Mouse (Mus musculus) lung, embryonic 14.5 days (tissue): Measurements from ENCODE around the gene Phf3. TPM values are rescaled to one million over a fixed set of nuclear protein-coding genes. Genes with fewer than 3 reads are reported as not detected.

Source experiments
- ATAC-seq: fragments of 200-750 bp; cut with Nextera tagmentation; 2 replicates; pipeline ENCODE4 v1.8.0; 2017; ENCODE audit warnings: mild to moderate bottlenecking, moderate TSS enrichment, moderate library complexity; ENCODE audit not compliant: insufficient read depth
- DNase-seq: peaks from one replicate; pipeline ENCODE4 v3.0.0-alpha.2; 2015
- H3K27ac ChIP-seq: fragments of 300-500 bp; sonication (generic); 2 replicates; pipeline ENCODE4 v1.5.1; 2014; ENCODE audit warnings: low read depth, mild to moderate bottlenecking, moderate library complexity
- H3K27me3 ChIP-seq: fragments of 300-500 bp; sonication (generic); 2 replicates; pipeline ENCODE4 v1.6.1; 2014; ENCODE audit warnings: low read length, control low read depth; ENCODE audit not compliant: insufficient read depth
- H3K36me3 ChIP-seq: fragments of 300-500 bp; sonication (generic); 2 replicates; pipeline ENCODE4 v1.6.1; 2014; ENCODE audit warnings: control low read depth; ENCODE audit not compliant: insufficient read depth
- H3K4me1 ChIP-seq: fragments of 300-500 bp; sonication (generic); 2 replicates; pipeline ENCODE4 v1.6.1; 2014; ENCODE audit warnings: antibody characterized with exemption, control low read depth; ENCODE audit not compliant: insufficient read depth
- H3K4me2 ChIP-seq: fragments of 300-500 bp; sonication (generic); 2 replicates; pipeline ENCODE4 v1.6.1; 2014; ENCODE audit warnings: mild to moderate bottlenecking
- H3K4me3 ChIP-seq: fragments of 300-500 bp; sonication (generic); 2 replicates; pipeline ENCODE4 v1.5.1; 2014; ENCODE audit warnings: low read depth, low read length
- H3K9ac ChIP-seq: fragments of 300-500 bp; sonication (generic); 2 replicates; pipeline ENCODE4 v1.6.1; 2014
- H3K9me3 ChIP-seq: fragments of 300-500 bp; sonication (generic); 2 replicates; pipeline ENCODE4 v1.6.1; 2016; ENCODE audit warnings: low read depth, low read length, control low read depth
- CTCF ChIP-seq: IDR thresholded peaks from 2 replicates; pipeline ENCODE4 v1.5.1; 2016; ENCODE audit warnings: antibody characterized with exemption, low read depth
- WGBS: fragments of 180-500 bp; shearing (Covaris S2); extraction: QIAGEN DNeasy Blood & Tissue Kit; methylation state at CpG from one replicate; pipeline ENCODE4 v1.1.7; 2014; 5-methylcytosine and 5-hydroxymethylcytosine counted together
- polyA plus RNA-seq: library from polyadenylated mRNA; unstranded; fragments of >200 nt; fragmentation: Nextera tagmentation; extraction: Ambion mirVana; gene quantifications from 2 replicates; pipeline ENCODE4 v1.2.1, GENCODE M21; 2014

Phf3 gene
- polyA plus RNA-seq, 1 experiment from 2014 or later = 50.0 TPM

DNA sequence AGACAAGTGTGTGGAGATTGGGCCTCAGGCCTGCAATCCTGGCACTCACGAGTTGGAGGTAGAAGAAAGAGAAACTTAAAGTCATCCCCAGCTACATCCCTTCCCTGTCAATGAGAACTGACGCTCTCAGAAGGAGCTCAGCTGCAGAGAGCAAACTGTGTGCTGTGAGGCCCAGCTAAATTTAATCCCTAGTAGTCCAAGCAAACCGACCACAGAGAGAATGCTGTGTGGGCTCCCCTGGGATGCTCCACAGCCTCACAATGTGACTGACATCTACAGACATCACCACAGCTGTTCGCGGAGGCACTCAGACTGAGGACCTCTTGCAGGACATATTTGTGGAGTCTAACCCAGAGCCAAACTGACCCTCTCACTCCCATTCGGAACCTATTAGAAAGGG, 54.3 kb downstream of the Phf3 start:
- peaks cover 51% of the 10 kb centered on the region for H3K36me3 ChIP-seq
- no peak overlapping the region for H3K4me3 ChIP-seq
- ATAC-seq (no peak), DNase-seq (no peak)
- no peak overlapping the region for H3K27ac ChIP-seq
- H3K4me2 ChIP-seq = no peak overlapping the region
- no peak for TF ChIP-seq CTCF
- H3K27me3 ChIP-seq = no peaks in the 10 kb centered on the region
- H3K9me3 ChIP-seq = no peaks in the 10 kb centered on the region
- H3K4me1 ChIP-seq = no peaks in the 10 kb centered on the region
- 85% methylated on average over 6 of the region's 6 CpGs for WGBS
- H3K9ac ChIP-seq = no peak overlapping the region

DNA sequence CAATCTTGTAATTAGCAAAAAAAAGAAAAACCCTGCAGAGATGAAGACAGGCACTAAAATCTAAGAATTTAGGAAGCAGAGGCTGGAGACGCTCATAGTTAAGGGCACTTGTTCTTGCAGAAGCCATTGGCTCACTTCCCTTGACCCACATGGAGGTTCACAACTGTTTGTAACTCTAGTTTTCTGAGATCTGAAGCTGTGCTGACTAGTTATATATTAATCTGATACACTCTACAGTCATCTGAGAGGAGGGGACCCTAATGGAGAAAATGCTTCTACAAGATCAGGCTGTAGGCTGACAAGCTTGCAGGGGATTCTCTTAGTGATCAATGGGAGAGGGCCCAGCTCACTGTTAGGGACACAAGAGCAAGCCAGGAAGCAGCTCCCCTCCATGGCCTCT, 58.1 kb downstream of the Phf3 start:
- H3K9me3 ChIP-seq = no peaks in the 10 kb centered on the region
- peaks cover 77% of the 10 kb centered on the region for H3K36me3 ChIP-seq
- no peaks in the 10 kb centered on the region for H3K27me3 ChIP-seq
- no peak for DNase-seq
- TF ChIP-seq CTCF = no peak
- no peak overlapping the region for H3K4me3 ChIP-seq
- 85% methylated on average over 1 of the region's 1 CpGs for WGBS
- no peaks in the 10 kb centered on the region for H3K4me1 ChIP-seq
- no peak for ATAC-seq
- H3K27ac ChIP-seq = no peak overlapping the region
- no peak overlapping the region for H3K9ac ChIP-seq
- no peak overlapping the region for H3K4me2 ChIP-seq

GRCm38 (mm10) chr1:30814987-30815386, 58.7 kb downstream of the Phf3 start:
- Histone ChIP-seq H3K9ac (no peak overlapping the region), H3K4me3 (no peak overlapping the region), H3K4me1 (no peaks in the 10 kb centered on the region), H3K27ac (no peak overlapping the region), H3K9me3 (no peaks in the 10 kb centered on the region), H3K4me2 (no peak overlapping the region), H3K27me3 (no peaks in the 10 kb centered on the region), H3K36me3 (peaks cover 77% of the 10 kb centered on the region)
- TF ChIP-seq CTCF = no peak
- WGBS = 85% methylated on average over 2 of the region's 2 CpGs
- DNase-seq = no peak
- ATAC-seq = no peak

- Histone ChIP-seq H3K9me3 (no peaks in the 10 kb centered on the region), H3K4me2 (no peak overlapping the region), H3K27ac (no peak overlapping the region; the same call in 1 of the 2 replicates), H3K27me3 (no peaks in the 10 kb centered on the region), H3K9ac (no peak overlapping the region), H3K4me1 (no peaks in the 10 kb centered on the region), H3K36me3 (peaks cover 82% of the 10 kb centered on the region), H3K4me3 (no peak overlapping the region)
- no peak for DNase-seq
- WGBS = 50% methylated on average over 10 of the region's 10 CpGs
- ATAC-seq = no peak; the same call in 1 of the 2 replicates
- TF ChIP-seq CTCF = no peak
Measured at GRCm38 (mm10) chr1:30808101-30808699, 65.5 kb downstream of the Phf3 start.

DNA sequence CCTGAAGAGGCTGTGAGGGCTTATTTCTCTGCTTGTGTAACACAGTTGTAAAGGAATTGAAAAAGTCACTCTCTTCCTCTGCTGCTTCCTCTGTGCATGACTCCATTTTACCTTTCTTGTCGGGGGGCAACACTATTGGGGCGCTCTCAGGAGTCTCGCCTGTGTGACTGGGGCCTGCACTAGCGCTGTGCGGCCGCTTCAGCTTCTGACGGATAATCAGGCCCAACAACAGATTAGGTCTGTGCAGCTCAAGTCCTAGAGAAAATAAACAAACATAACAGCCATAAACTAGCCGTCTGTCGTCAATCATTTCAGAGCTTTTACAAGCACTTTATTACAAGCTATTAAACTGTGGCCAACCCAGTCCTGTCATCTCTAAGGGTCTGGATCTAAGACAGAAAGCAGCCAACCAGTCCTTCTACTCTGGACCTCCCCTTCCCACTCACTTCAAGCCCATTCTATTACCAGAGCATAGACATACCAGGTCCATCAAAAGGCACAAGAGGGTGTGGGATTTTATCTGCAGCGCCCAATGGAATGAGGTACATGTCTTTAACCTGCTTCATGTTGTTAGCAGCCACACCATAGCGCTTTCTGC, 67.9 kb downstream of the Phf3 start:
- no peaks in the 10 kb centered on the region for H3K27me3 ChIP-seq
- H3K4me2 ChIP-seq = no peak overlapping the region
- peaks cover 73% of the 10 kb centered on the region for H3K36me3 ChIP-seq
- no peak overlapping the region for H3K9ac ChIP-seq
- no peak overlapping the region for H3K27ac ChIP-seq
- no peaks in the 10 kb centered on the region for H3K9me3 ChIP-seq
- TF ChIP-seq CTCF = no peak
- ATAC-seq = no peak
- no peak overlapping the region for H3K4me3 ChIP-seq
- 76% methylated on average over 11 of the region's 11 CpGs for WGBS
- no peaks in the 10 kb centered on the region for H3K4me1 ChIP-seq
- no peak for DNase-seq

- Histone ChIP-seq H3K9ac (no peak overlapping the region), H3K36me3 (peaks cover 64% of the 10 kb centered on the region), H3K4me1 (no peaks in the 10 kb centered on the region), H3K4me2 (no peak overlapping the region), H3K4me3 (no peak overlapping the region), H3K27ac (no peak overlapping the region), H3K9me3 (no peaks in the 10 kb centered on the region), H3K27me3 (no peaks in the 10 kb centered on the region)
- ATAC-seq (no peak), DNase-seq (no peak)
- 94% methylated on average over 7 of the region's 7 CpGs for WGBS
- TF ChIP-seq CTCF = no peak
Measured at GRCm38 (mm10) chr1:30804919-30805318, 68.8 kb downstream of the Phf3 start.

DNA sequence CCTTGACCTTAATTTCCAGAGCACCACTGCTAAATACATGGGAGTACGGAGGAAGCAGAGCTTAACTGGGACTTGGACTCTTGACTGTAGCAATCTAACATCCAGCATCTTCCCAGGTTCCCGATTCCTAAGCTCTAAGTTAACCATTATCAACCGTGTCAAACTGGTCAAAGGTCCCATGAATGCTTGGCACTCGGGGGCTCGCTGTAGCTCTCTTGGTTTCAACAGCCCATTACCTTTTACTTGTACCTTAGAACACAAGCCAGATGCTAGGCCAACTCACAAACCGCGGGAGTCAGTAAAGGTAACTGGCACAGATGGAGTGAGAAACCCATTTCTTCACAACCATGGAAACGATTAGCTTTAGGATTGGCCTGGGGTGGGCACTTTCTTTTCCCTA, 71.8 kb downstream of the Phf3 start:
- Histone ChIP-seq H3K4me3 (no peak overlapping the region), H3K9ac (no peak overlapping the region), H3K4me1 (no peaks in the 10 kb centered on the region), H3K36me3 (peaks cover 42% of the 10 kb centered on the region), H3K4me2 (no peak overlapping the region), H3K9me3 (no peaks in the 10 kb centered on the region), H3K27ac (no peak overlapping the region), H3K27me3 (no peaks in the 10 kb centered on the region)
- DNase-seq (no peak), ATAC-seq (no peak)
- TF ChIP-seq CTCF = no peak
- 94% methylated on average over 8 of the region's 8 CpGs for WGBS
